Mouse (Mus musculus): ENCODE measurements around the gene Xndc1. TPM values are rescaled to one million over a fixed set of nuclear protein-coding genes. Genes with fewer than 3 reads are reported as not detected.

Gene Xndc1
- polyA plus RNA-seq (2021; fragmentation: Nextera tagmentation), result 3.1 and 3.3 TPM in 2 replicates
- long read RNA-seq, experiment 1, transcript Xndc1-201 (11 exons, 2,298 nt), result major isoform, 5 of 18 reads
- long read RNA-seq, experiment 1, partial matches to known transcripts, result 5 of 18 reads
- long read RNA-seq, experiment 1, other reads (novel, unspliced or antisense), result 8 of 18 reads
- long read RNA-seq, experiment 2, partial matches to known transcripts, result 4 of 7 reads
- long read RNA-seq, experiment 2, other reads (novel, unspliced or antisense), result 2 of 7 reads

GRCm38 (mm10) chr7:102065046-102065891 is at the start of gene Xndc1, which contains the start of the genes Rnf121 and Xntrpc:
Xndc1 (plus strand) TSS chr7:102065511.
Rnf121 (minus strand) TSS chr7:102065469.
Xntrpc (plus strand) TSS chr7:102065713.

GRCm38 (mm10) chr7:102018590-102018989 is 46.7 kb upstream of the Xndc1 start, which contains the start of gene Il18bp:
Il18bp (minus strand) TSS chr7:102018690.

GRCm38 (mm10) chr7:102082816-102083215 is 17.5 kb downstream of the Xndc1 start, which contains the start of gene Trpc2:
Trpc2 (plus strand) TSS chr7:102083116.

GRCm38 (mm10) chr7:102101487-102101886 is 36.2 kb downstream of the Xndc1 start, which contains the start of gene Art1:
Art1 (plus strand) TSS chr7:102101743.

GRCm38 (mm10) chr7:102109171-102109570 is 43.9 kb downstream of the Xndc1 start, which contains the start of gene Art5:
Art5 (minus strand) TSS chr7:102109489.

GRCm38 (mm10) chr7:102116579-102117331 is 51.4 kb downstream of the Xndc1 start, which contains the start of gene Chrna10:
Chrna10 (minus strand) TSS chr7:102116828.

Other genes starting within 250 kb of the Xndc1 start
- gene Phox2a, start 247.2 kb upstream of the Xndc1 start, polyA plus RNA-seq (2021; fragmentation: Nextera tagmentation), result not detected in 2 replicates
- 2.9 and 3.0 TPM in 2 replicates for gene Inppl1, start 227.3 kb upstream of the Xndc1 start, polyA plus RNA-seq (2021; fragmentation: Nextera tagmentation)
- gene Folr2, start 208.3 kb upstream of the Xndc1 start, polyA plus RNA-seq (2021; fragmentation: Nextera tagmentation), result 0.75 and 0.86 TPM in 2 replicates
- 31.2 and 35.8 TPM in 2 replicates for gene Anapc15, start 201.8 kb upstream of the Xndc1 start, polyA plus RNA-seq (2021; fragmentation: Nextera tagmentation)
- 1.3 and 1.7 TPM in 2 replicates for gene Folr1, start 194.7 kb upstream of the Xndc1 start, polyA plus RNA-seq (2021; fragmentation: Nextera tagmentation)
- gene Lamtor1, start 159.6 kb upstream of the Xndc1 start, polyA plus RNA-seq (2021; fragmentation: Nextera tagmentation), result 221 and 286 TPM in 2 replicates
- 0.13 TPM in 1 of 2 replicates, not detected in the other for gene Tomt, start 159.2 kb upstream of the Xndc1 start, polyA plus RNA-seq (2021; fragmentation: Nextera tagmentation)
- gene Lrrc51, start 131.6 kb upstream of the Xndc1 start, polyA plus RNA-seq (2021; fragmentation: Nextera tagmentation), result 11.4 and 12.6 TPM in 2 replicates
- 17.9 and 28.2 TPM in 2 replicates for gene Numa1, start 131.4 kb upstream of the Xndc1 start, polyA plus RNA-seq (2021; fragmentation: Nextera tagmentation)
- 0.49 and 0.93 TPM in 2 replicates for gene Il18bp, start 46.8 kb upstream of the Xndc1 start, polyA plus RNA-seq (2021; fragmentation: Nextera tagmentation)
- 18.9 and 23.6 TPM in 2 replicates for gene Rnf121, start within 50 bp of the Xndc1 start, polyA plus RNA-seq (2021; fragmentation: Nextera tagmentation)
- gene Xntrpc, start 202 bp downstream of the Xndc1 start, polyA plus RNA-seq (2021; fragmentation: Nextera tagmentation), result 0.08 and 0.09 TPM in 2 replicates
- gene Trpc2, start 17.6 kb downstream of the Xndc1 start, polyA plus RNA-seq (2021; fragmentation: Nextera tagmentation), result not detected in 2 replicates
- 0.14 TPM in 1 of 2 replicates, not detected in the other for gene Art1, start 36.2 kb downstream of the Xndc1 start, polyA plus RNA-seq (2021; fragmentation: Nextera tagmentation)
- 0.11 TPM in 1 of 2 replicates, not detected in the other for gene Art5, start 44.0 kb downstream of the Xndc1 start, polyA plus RNA-seq (2021; fragmentation: Nextera tagmentation)
- 0.42 TPM in 1 of 2 replicates, not detected in the other for gene Chrna10, start 51.3 kb downstream of the Xndc1 start, polyA plus RNA-seq (2021; fragmentation: Nextera tagmentation)
- 7.1 and 9.7 TPM in 2 replicates for gene Nup98, start 144.7 kb downstream of the Xndc1 start, polyA plus RNA-seq (2021; fragmentation: Nextera tagmentation)
- 25.4 and 29.4 TPM in 2 replicates for gene Pgap2, start 144.7 kb downstream of the Xndc1 start, polyA plus RNA-seq (2021; fragmentation: Nextera tagmentation)
- 31.5 and 45.8 TPM in 2 replicates for gene Rhog, start 190.5 kb downstream of the Xndc1 start, polyA plus RNA-seq (2021; fragmentation: Nextera tagmentation)
- 18.8 and 22.2 TPM in 2 replicates for gene Stim1, start 202.3 kb downstream of the Xndc1 start, polyA plus RNA-seq (2021; fragmentation: Nextera tagmentation)